In genomic region chr15:103193606-103194005, GRCm38 (mm10) we compare ENCODE assay signal across 21 mouse cellular contexts. TPM values are rescaled to one million over a fixed set of nuclear protein-coding genes. Genes with fewer than 3 reads are reported as not detected.
A peak's percentile ranks its signal among the peaks of the same experiment; 100 is the strongest.
DNase-seq lines count a peak whose midpoint lies in the region; ATAC-seq and TF ChIP-seq lines count a peak whose summit lies in the region.
"Had no signal": no experiment of that assay in that cellular context is flagged by ENCODE, and none has a peak within 500 bp of the region (broad histone marks: within the 10 kb centered on the region; RNA-seq: fewer than 3 reads in every experiment).

No protein-coding gene starts in this region.

- no peak overlapping the region for H3K4me2 ChIP-seq in kidney, embryonic 15.5 days
- H3K4me2 ChIP-seq: embryonic facial prominence, embryonic 15.5 days; heart, embryonic 12.5 days; limb, embryonic 15.5 days had no signal

- H3K4me3 ChIP-seq in kidney, adult 2 months (ENCODE audit: insufficient read depth, low read depth, low read length): no peak overlapping the region
- no peak overlapping the region for H3K4me3 ChIP-seq in kidney, embryonic 15.5 days (replicated peaks)
- H3K4me3 ChIP-seq: embryonic facial prominence, embryonic 15.5 days; forebrain, embryonic 10.5 days; heart, embryonic 12.5 days; limb, embryonic 15.5 days; megakaryocyte, embryonic 14.5 days had no signal

- H3K36me3 ChIP-seq in kidney, adult 2 months (ENCODE audit: control insufficient read depth, insufficient read depth, low read length): peaks cover 2% of the 10 kb centered on the region
- H3K36me3 ChIP-seq in kidney, embryonic 15.5 days: peaks cover 69% of the 10 kb centered on the region

- TF ChIP-seq CTCF in kidney, adult 2 months (conservative IDR thresholded peaks at IDR 0.05; ENCODE audit: insufficient read depth, insufficient read length, low read depth, low read length): no peak

- DNase-seq in adrenal gland, postnatal 25 days: peak; percentile 26
- DNase-seq in adrenal gland, adult 18-20 months (ENCODE audit: low spot score in 2 of 2): no peak
- peak; percentile 88 for DNase-seq in kidney, adult 2 months
- peak; percentile 71 for DNase-seq in kidney, adult 9 months
- DNase-seq in lung, postnatal 14 days: peak; percentile 58
- DNase-seq in embryo, embryonic 10 days (ENCODE audit: low spot score): no peak
- DNase-seq: cerebellum, postnatal 10 days; embryo, embryonic 11 days; gastrocnemius, postnatal 14 days; layer of hippocampus, postnatal 36 days; right cerebral cortex, postnatal 14 days; thymus, postnatal 14 days had no signal

- no peaks in the 10 kb centered on the region for H3K9me3 ChIP-seq in kidney, embryonic 15.5 days (replicated peaks)
- H3K9me3 ChIP-seq: embryonic facial prominence, embryonic 15.5 days; forebrain, embryonic 10.5 days; heart, embryonic 12.5 days; limb, embryonic 15.5 days; megakaryocyte, embryonic 14.5 days had no signal

- H3K27ac ChIP-seq in kidney, adult 2 months (ENCODE audit: insufficient read depth, low read depth, low read length): peak overlapping the region; percentile 91
- H3K27ac ChIP-seq in kidney, embryonic 15.5 days: no peak overlapping the region
- H3K27ac ChIP-seq: embryonic facial prominence, embryonic 15.5 days; forebrain, embryonic 10.5 days; limb, embryonic 15.5 days had no signal

- no peaks in the 10 kb centered on the region for H3K27me3 ChIP-seq in kidney, adult 2 months (replicated peaks; ENCODE audit: control insufficient read depth, insufficient read depth, low read length)
- no peaks in the 10 kb centered on the region for H3K27me3 ChIP-seq in kidney, embryonic 15.5 days
- H3K27me3 ChIP-seq: CH12.LX; embryonic facial prominence, embryonic 15.5 days; heart, embryonic 12.5 days; limb, embryonic 15.5 days; megakaryocyte, embryonic 14.5 days had no signal

- WGBS in kidney, adult 2 months: 64% methylated on average over 2 of the region's 2 CpGs
- WGBS in kidney, embryonic 15.5 days: 70% methylated on average over 2 of the region's 2 CpGs

- no peak for ATAC-seq in kidney, embryonic 15.5 days (replicated peaks; ENCODE audit: low FRiP score)
- ATAC-seq: hindbrain, embryonic 16.5 days; midbrain, embryonic 16.5 days had no signal

- TF ChIP-seq POLR2A in kidney, adult 2 months (IDR thresholded peaks at IDR 0.05; ENCODE audit: low read depth, low read length): no peak

- peaks cover 7% of the 10 kb centered on the region; the same call in 1 of the 2 replicates for H3K4me1 ChIP-seq in kidney, adult 2 months (ENCODE audit: control insufficient read depth, insufficient read depth, low read length)
- peaks cover 34% of the 10 kb centered on the region for H3K4me1 ChIP-seq in kidney, embryonic 15.5 days
- H3K4me1 ChIP-seq: embryonic facial prominence, embryonic 15.5 days; forebrain, embryonic 10.5 days; limb, embryonic 15.5 days had no signal

- H3K9ac ChIP-seq in kidney, embryonic 15.5 days: no peak overlapping the region
- H3K9ac ChIP-seq: embryonic facial prominence, embryonic 15.5 days; heart, embryonic 12.5 days; limb, embryonic 15.5 days had no signal

RNA-seq across cellular contexts. Expression of gene Smug1, which starts 26.7 kb away (rescaled TPM):
- total RNA-seq in adrenal gland, postnatal 25 days (2021): 12.1 and 19.9 TPM in 2 replicates
- 10 to 100 TPM; 12.5 to 13.2 TPM for total RNA-seq in adrenal gland, adult 18-20 months (2021)
- 15.5 and 19.4 TPM in 2 replicates for polyA plus RNA-seq in kidney, adult 2 months (2012; rRNA removed)
- polyA plus RNA-seq in kidney, embryonic 15.5 days (2015; fragmentation: Nextera tagmentation; extraction: Ambion mirVana): 17.7 and 18.0 TPM in 2 replicates

RNA-seq across cellular contexts. Expression of gene Cbx5, which starts 46.0 kb away (rescaled TPM):
- 73.2 and 88.5 TPM in 2 replicates for total RNA-seq in adrenal gland, postnatal 25 days (2021)
- 10 to 100 TPM; 65.0 to 76.3 TPM for total RNA-seq in adrenal gland, adult 18-20 months (2021)
- 18.8 and 26.9 TPM in 2 replicates for polyA plus RNA-seq in kidney, adult 2 months (2012; rRNA removed)
- polyA plus RNA-seq in kidney, embryonic 15.5 days (2015; fragmentation: Nextera tagmentation; extraction: Ambion mirVana): 124 and 125 TPM in 2 replicates

RNA-seq across cellular contexts. Expression of gene Hnrnpa1, which starts 46.6 kb away (rescaled TPM):
- total RNA-seq in adrenal gland, postnatal 25 days (2021): 210 and 212 TPM in 2 replicates
- total RNA-seq in adrenal gland, adult 18-20 months (2021): 100 to 1,000 TPM; 160 to 179 TPM
- 50.0 and 69.3 TPM in 2 replicates for polyA plus RNA-seq in kidney, adult 2 months (2012; rRNA removed)
- 1,025 and 1,038 TPM in 2 replicates for polyA plus RNA-seq in kidney, embryonic 15.5 days (2015; fragmentation: Nextera tagmentation; extraction: Ambion mirVana)

Comparison
In these comparisons a context has a peak if more than half of its experiments do, and no peak if none do; other contexts are left out.
1. DNase-seq: peak in adrenal gland, postnatal 25 days (single experiment), kidney, adult 2 months (single experiment), kidney, adult 9 months (single experiment) and lung, postnatal 14 days (single experiment); none in adrenal gland, adult 18-20 months (0 of 2) and embryo, embryonic 10 days (single experiment).